10 mouse cellular contexts compared by ENCODE assay signal in the genomic region with DNA sequence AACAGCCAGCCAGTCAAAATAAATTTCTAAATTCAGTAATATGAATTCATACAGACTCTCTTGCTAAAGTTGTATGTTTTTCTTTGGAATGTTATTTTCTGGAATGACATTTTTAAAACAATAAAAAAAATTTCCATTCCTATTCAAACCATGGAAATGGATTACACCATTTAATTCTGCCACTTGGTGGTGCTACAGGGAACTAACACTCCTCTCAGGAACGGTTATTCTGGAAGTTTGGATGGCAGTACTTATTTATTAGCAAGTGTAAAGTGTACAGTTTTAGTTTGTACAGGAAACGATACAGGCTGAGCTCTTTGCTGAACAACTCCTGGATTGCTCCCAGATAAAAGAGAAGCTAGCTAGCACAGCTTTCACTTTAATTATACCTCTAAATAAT. TPM values are rescaled to one million over a fixed set of nuclear protein-coding genes. Genes with fewer than 3 reads are reported as not detected.
DNase-seq lines count a peak whose midpoint lies in the region; ATAC-seq and TF ChIP-seq lines count a peak whose summit lies in the region.
"Had no signal": no experiment of that assay in that cellular context is flagged by ENCODE, and none has a peak within 500 bp of the region (broad histone marks: within the 10 kb centered on the region; RNA-seq: fewer than 3 reads in every experiment).

No protein-coding gene starts in this region.

- no peaks in the 10 kb centered on the region for H3K27me3 ChIP-seq in thymus, adult 2 months (ENCODE audit: control insufficient read depth, insufficient read depth, low read length)
- H3K27me3 ChIP-seq: embryonic facial prominence, embryonic 15.5 days had no signal

- intact Hi-C loops in gastrocnemius, adult 2 months (cut with DNase I) = loop anchor here (5.0 kb wide), 1 partner anchor 85 kb away; the partner anchor contains the start of gene Foxn2
- intact Hi-C loops in left cerebral cortex, postnatal 14 days (cut with DNase I) = loop anchor here (1.0 kb wide), 1 partner anchor 114 kb away; no protein-coding TSS in a partner anchor
- intact Hi-C loops in left cerebral cortex, postnatal 4 days (cut with DNase I) = no loop called here

- 31% methylated on average over 2 of the region's 2 CpGs for WGBS in thymus, adult 2 months

- no peak for TF ChIP-seq POLR2A in thymus, adult 2 months (IDR thresholded peaks at IDR 0.05; ENCODE audit: control insufficient read depth, extremely low read depth, insufficient read depth, low read length, poor library complexity)

- TF ChIP-seq CTCF in gastrocnemius, adult 2 months (IDR thresholded peaks at IDR 0.05) = peak; percentile 72
- TF ChIP-seq CTCF in thymus, adult 2 months (IDR thresholded peaks at IDR 0.05; ENCODE audit: borderline replicate concordance, control insufficient read depth, extremely low read depth, insufficient read depth, low read length, poor library complexity) = no peak

- H3K4me1 ChIP-seq in thymus, adult 2 months (replicated peaks; ENCODE audit: control insufficient read depth, insufficient read depth, low read length) = peaks cover 7% of the 10 kb centered on the region

- peak overlapping the region; percentile 37; the same call in 1 of the 2 replicates for H3K4me3 ChIP-seq in gastrocnemius, adult 2 months
- no peak overlapping the region for H3K4me3 ChIP-seq in thymus, adult 2 months (ENCODE audit: control insufficient read depth, insufficient read depth, low read length)
- H3K4me3 ChIP-seq: embryonic facial prominence, embryonic 15.5 days had no signal

- peak overlapping the region; percentile 63 for H3K27ac ChIP-seq in gastrocnemius, adult 2 months
- no peak overlapping the region for H3K27ac ChIP-seq in thymus, adult 2 months (ENCODE audit: control insufficient read depth, insufficient read depth, low read length)
- H3K27ac ChIP-seq: embryonic facial prominence, embryonic 15.5 days had no signal

- no peaks in the 10 kb centered on the region for H3K36me3 ChIP-seq in thymus, adult 2 months (ENCODE audit: control insufficient read depth, insufficient read depth, low read length)
- H3K36me3 ChIP-seq: embryonic facial prominence, embryonic 15.5 days had no signal

- ATAC-seq in megakaryocyte progenitor cell, adult 5-6 weeks (replicated peaks; ENCODE audit: poor library complexity) = 0 out of 2 replicates have a peak, but pooled peaks have one; percentile 24
- no peak for ATAC-seq in inflammation-experienced regulatory T-cells, adult 6 months

- DNase-seq in gastrocnemius, adult 2 months = no peak
- no peak for DNase-seq in gastrocnemius, postnatal 4 days (ENCODE audit: low spot score in 2 of 2)
- DNase-seq in left cerebral cortex, postnatal 14 days (ENCODE audit: low spot score in 2 of 2) = peak; percentile 55 to 68
- no peak for DNase-seq in left cerebral cortex, postnatal 4 days
- DNase-seq in adipocyte (ENCODE audit: low spot score) = peak; percentile 83
- no peak for DNase-seq in thymus, adult 2 months
- DNase-seq: thymus, postnatal 25 days had no signal

RNA-seq across cellular contexts. Expression of gene Ppp1r21, which starts 2.1 kb away (rescaled TPM):
- 1 to 10 TPM; 4.5 to 5.8 TPM for total RNA-seq in gastrocnemius, adult 2 months (2021)
- 10 to 100 TPM; 18.5 to 18.6 TPM for total RNA-seq in gastrocnemius, postnatal 4 days (2021)
- 10 to 100 TPM; 67.4 to 78.8 TPM for total RNA-seq in left cerebral cortex, postnatal 14 days (2021)
- total RNA-seq in left cerebral cortex, postnatal 4 days (2021) = 10 to 100 TPM; 71.4 to 71.6 TPM
- 75.6 and 77.2 TPM in 2 replicates for total RNA-seq in megakaryocyte progenitor cell, adult 5-6 weeks (2015)
- total RNA-seq in megakaryocyte progenitor cell, adult 5-6 weeks (2017) = 83.1 and 85.8 TPM in 2 replicates
- polyA plus RNA-seq in inflammation-experienced regulatory T-cells, adult 6 months (2017; shearing (Covaris generic)) = 10 to 100 TPM; 16.8 to 31.9 (median 28.2) TPM
- polyA plus RNA-seq in thymus, adult 2 months (2012; rRNA removed) = 40.9 and 43.9 TPM in 2 replicates

Comparison
In these comparisons a context has a peak if more than half of its experiments do, and no peak if none do; other contexts are left out.
1. DNase-seq: peak in left cerebral cortex, postnatal 14 days (2 of 2) and adipocyte (single experiment); none in gastrocnemius, adult 2 months (single experiment), gastrocnemius, postnatal 4 days (0 of 2), left cerebral cortex, postnatal 4 days (single experiment) and thymus, adult 2 months (single experiment).